Mouse (Mus musculus) adrenal gland, postnatal 4 days (tissue): Measurements from ENCODE around the gene Vmn1r114. TPM values are rescaled to one million over a fixed set of nuclear protein-coding genes. Genes with fewer than 3 reads are reported as not detected.
"Not testable (repeated sequence)": the region's sequence is repeated elsewhere in the genome, so short reads cannot be mapped to it uniquely, and the experiment has no call there.

Experiments used
- DNase-seq, 2 experiments: peaks; one replicate each; pipeline ENCODE4 v3.0.0; 2021 to 2022; ENCODE audit warnings: low spot score in 2 of 2, mixed read lengths in 2 of 2
- long read RNA-seq, 2 experiments: library from polyadenylated mRNA; stranded (forward); transcript quantifications; one replicate each; pipeline ENCODE4 v2.0.0; 2021
- total RNA-seq, 2 experiments: library from RNA; stranded (reverse); gene quantifications; 2 replicates each; pipeline ENCODE4 v1.2.3; 2021

Vmn1r114 gene
- not detected for total RNA-seq
- long read RNA-seq, experiment 1, result 0 reads
- long read RNA-seq, experiment 2, result 0 reads

GRCm38 (mm10) chr7:20812086-20812485 lies at the start of gene Vmn1r114:
TSS of gene Vmn1r114 (minus strand) at chr7:20812186.
- not testable (repeated sequence) for DNase-seq

GRCm38 (mm10) chr7:20844885-20845284 lies 32.9 kb upstream of the Vmn1r114 start, which contains the start of gene Vmn1r115:
TSS of gene Vmn1r115 (minus strand) at chr7:20844985.
- not testable (repeated sequence) for DNase-seq

GRCm38 (mm10) chr7:20786985-20787384 lies 25.0 kb downstream of the Vmn1r114 start, which contains the start of gene Vmn1r113:
TSS of gene Vmn1r113 (plus strand) at chr7:20787285.
- DNase-seq, result not testable (repeated sequence)

- DNase-seq, result not testable (repeated sequence)
Observed at GRCm38 (mm10) chr7:20770885-20771284, 41.1 kb downstream of the Vmn1r114 start, which contains the start of gene Vmn1r112. TSS of gene Vmn1r112 (plus strand) at chr7:20771185.

Other genes with a start within 250 kb of the Vmn1r114 start
- not detected for gene Gm4141, start 235.9 kb downstream of the Vmn1r114 start, total RNA-seq
- not detected for gene Gm4513, start 213.2 kb downstream of the Vmn1r114 start, total RNA-seq
- gene Vmn1r107, start 143.3 kb downstream of the Vmn1r114 start, total RNA-seq, result not detected
- gene Vmn1r111, start 109.0 kb downstream of the Vmn1r114 start, total RNA-seq, result not detected
- gene Gm10668, start 81.6 kb downstream of the Vmn1r114 start, total RNA-seq, result not detected
- not detected for gene Vmn1r112, start 41.0 kb downstream of the Vmn1r114 start, total RNA-seq
- gene Vmn1r113, start 24.9 kb downstream of the Vmn1r114 start, total RNA-seq, result not detected
- gene Vmn1r115, start 32.8 kb upstream of the Vmn1r114 start, total RNA-seq, result not detected
- gene Vmn1r116, start 60.1 kb upstream of the Vmn1r114 start, total RNA-seq, result not detected
- not detected for gene Vmn1r117, start 71.9 kb upstream of the Vmn1r114 start, total RNA-seq
- gene Vmn1r118, start 100.2 kb upstream of the Vmn1r114 start, total RNA-seq, result not detected
- gene Vmn1r119, start 200.3 kb upstream of the Vmn1r114 start, total RNA-seq, result not detected
- gene Vmn1r120, start 241.6 kb upstream of the Vmn1r114 start, total RNA-seq, result not detected